Mouse (Mus musculus): ENCODE data around the gene Wrap53. TPM values are rescaled to one million over a fixed set of nuclear protein-coding genes. Genes with fewer than 3 reads are reported as not detected.

Gene Wrap53
- polyA plus RNA-seq, 1 experiment from 2014 or later, result 32.0 TPM

DNA sequence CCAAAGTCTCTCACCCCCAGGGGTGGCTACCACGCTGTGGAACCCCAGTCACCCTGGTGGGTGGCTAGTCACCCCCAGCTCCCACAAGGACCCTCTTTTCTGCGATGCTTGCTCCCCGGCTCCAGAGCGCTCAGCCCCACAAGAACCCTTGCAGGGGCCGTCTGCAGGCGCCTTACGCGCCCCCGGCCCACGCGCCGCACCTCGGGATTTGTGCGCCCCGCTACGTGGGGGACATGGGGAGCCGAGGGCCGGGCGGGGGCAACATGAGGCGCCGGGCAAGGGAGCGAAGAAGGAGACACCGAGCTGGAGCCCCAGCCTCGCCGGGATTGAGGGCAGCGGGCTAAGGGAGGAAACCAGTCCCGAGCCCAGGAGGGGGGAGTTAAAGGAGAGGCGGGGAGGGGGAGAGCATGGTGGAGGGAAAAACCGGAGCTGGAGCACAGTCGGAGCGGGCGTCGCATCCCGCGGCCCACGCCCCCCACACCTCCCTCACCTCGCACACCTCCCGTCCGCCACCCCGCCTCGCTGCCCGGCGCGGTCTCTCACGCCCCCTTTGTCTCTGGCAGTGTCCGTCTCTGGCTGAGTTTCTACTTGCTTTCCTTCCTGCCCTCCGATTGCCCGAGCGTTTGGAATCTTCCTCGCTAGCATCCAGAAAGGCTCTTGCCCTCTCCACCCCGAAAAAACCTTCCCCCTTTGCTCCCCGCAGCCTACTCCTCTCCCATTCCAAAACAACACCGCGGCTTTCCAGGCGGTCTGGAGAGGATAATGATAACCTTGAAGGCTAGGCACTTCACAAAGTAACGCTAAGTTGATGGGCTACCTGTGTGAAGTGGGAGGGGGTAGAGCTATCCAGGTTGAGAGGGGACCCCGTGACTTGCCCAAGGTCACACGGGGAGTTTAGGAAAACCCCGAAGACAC, 19.9 kb downstream of the Wrap53 start, which contains the start of gene Efnb3:
Efnb3 (minus strand) TSS at position 355 of the 915 bp plus-strand sequence.
- Histone ChIP-seq H3K9me3 (replicated peaks) (no peaks in the 10 kb centered on the region), H3K4me1 (peaks cover 80% of the 10 kb centered on the region), H3K36me3 (ENCODE audit: poor library complexity, severe bottlenecking) (peaks cover 48% of the 10 kb centered on the region), H3K9ac (peak within 1 kb of the TSS; percentile 98), H3K27ac (peak within 1 kb of the TSS; percentile 87), H3K4me2 (peak within 1 kb of the TSS; percentile 98), H3K27me3 (no peaks in the 10 kb centered on the region), H3K4me3 (peak within 1 kb of the TSS; percentile 83)
- under 1% methylated on average over 56 of the region's 59 CpGs for WGBS
- peak; percentile 68 for ATAC-seq

DNA sequence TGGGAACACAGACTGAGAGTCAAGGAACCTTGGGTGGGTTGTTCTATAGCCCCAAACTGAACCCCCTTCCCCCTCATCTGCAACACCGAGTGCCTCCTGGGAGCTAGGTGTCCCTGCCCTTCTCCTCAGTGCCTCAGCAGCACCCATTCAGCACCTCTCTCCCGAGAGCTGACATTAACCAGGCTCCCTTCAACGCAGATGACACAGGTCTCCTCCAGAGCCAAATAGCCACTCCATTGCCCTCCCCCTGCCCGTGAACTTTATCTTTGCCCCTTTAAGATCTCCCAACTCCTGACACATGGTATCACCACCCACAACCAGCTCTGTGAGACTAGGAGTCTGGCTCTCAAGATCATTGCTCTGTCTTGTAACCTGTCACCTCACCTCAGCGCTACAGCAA, 20.9 kb downstream of the Wrap53 start:
- Histone ChIP-seq H3K36me3 (ENCODE audit: poor library complexity, severe bottlenecking) (peaks cover 44% of the 10 kb centered on the region), H3K4me3 (peak overlapping the region; percentile 83), H3K4me1 (peaks cover 87% of the 10 kb centered on the region), H3K27me3 (no peaks in the 10 kb centered on the region), H3K4me2 (peak overlapping the region; percentile 98), H3K9me3 (replicated peaks) (no peaks in the 10 kb centered on the region), H3K9ac (peak overlapping the region; percentile 98), H3K27ac (peak overlapping the region; percentile 87)
- 9% methylated on average over 5 of the region's 5 CpGs for WGBS
- ATAC-seq, result no peak

DNA sequence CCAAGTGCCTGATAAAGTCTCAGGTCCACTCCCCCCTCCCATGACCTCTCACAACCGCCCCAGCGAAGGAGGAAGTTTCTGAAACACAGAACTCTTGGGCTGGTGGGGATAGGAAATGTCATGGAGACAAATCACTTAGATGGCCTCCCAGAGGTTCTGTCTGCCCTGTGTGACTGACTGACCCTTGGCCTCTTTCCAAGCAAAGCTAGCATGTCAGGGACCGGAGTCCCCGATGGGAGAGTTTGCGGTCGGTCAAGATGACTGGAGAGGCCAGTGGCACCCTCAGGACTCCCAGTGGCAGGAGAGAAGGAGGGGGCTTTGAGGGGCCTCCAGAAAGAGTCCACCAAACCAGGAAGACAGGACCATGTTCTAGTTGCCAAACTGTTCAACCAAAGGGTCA, 21.3 kb downstream of the Wrap53 start:
- H3K4me2 ChIP-seq, result peak overlapping the region; percentile 98
- peaks cover 88% of the 10 kb centered on the region for H3K4me1 ChIP-seq
- WGBS, result 52% methylated on average over 6 of the region's 6 CpGs
- no peaks in the 10 kb centered on the region for H3K9me3 ChIP-seq (replicated peaks)
- H3K27me3 ChIP-seq, result no peaks in the 10 kb centered on the region
- H3K27ac ChIP-seq, result peak overlapping the region; percentile 70
- H3K36me3 ChIP-seq (ENCODE audit: poor library complexity, severe bottlenecking), result peaks cover 42% of the 10 kb centered on the region
- peak overlapping the region; percentile 98 for H3K9ac ChIP-seq
- ATAC-seq, result no peak
- H3K4me3 ChIP-seq, result peak overlapping the region; percentile 83

DNA sequence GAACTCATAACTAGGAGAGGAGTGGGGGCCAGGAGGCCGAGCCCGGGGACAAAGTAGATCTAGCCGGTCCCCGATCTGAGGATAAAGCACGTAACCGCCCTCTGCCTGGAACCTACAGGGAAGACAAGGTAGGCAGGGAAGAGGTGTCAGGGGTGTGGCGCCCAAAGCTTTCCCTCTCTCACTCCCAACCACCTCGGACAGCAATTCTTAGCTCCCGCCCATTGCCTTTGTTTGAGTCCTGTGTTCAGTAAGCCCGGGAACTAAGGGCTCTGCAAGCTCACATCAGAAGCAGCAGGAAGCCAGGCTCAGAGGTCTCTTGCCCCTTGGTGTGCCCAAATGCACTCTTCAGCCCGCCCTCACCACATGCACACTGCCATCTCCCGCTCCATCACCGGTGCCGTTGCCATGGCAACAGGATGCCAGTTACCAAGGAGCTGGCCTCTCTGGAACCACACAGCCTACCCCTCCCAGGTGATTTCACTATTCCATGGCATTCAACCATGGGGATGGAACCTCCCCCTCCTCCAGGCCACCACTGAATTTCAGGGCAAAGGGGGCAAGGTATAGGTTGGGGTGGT, 22.6 kb downstream of the Wrap53 start:
- Histone ChIP-seq H3K9me3 (replicated peaks) (no peaks in the 10 kb centered on the region), H3K36me3 (ENCODE audit: poor library complexity, severe bottlenecking) (peaks cover 29% of the 10 kb centered on the region), H3K4me2 (peak overlapping the region; percentile 98), H3K27me3 (no peaks in the 10 kb centered on the region), H3K27ac (peak overlapping the region; percentile 70), H3K9ac (peak overlapping the region; percentile 98), H3K4me1 (peaks cover 99% of the 10 kb centered on the region), H3K4me3 (peak overlapping the region; percentile 83)
- WGBS, result 11% methylated on average over 14 of the region's 14 CpGs
- no peak for ATAC-seq

DNA sequence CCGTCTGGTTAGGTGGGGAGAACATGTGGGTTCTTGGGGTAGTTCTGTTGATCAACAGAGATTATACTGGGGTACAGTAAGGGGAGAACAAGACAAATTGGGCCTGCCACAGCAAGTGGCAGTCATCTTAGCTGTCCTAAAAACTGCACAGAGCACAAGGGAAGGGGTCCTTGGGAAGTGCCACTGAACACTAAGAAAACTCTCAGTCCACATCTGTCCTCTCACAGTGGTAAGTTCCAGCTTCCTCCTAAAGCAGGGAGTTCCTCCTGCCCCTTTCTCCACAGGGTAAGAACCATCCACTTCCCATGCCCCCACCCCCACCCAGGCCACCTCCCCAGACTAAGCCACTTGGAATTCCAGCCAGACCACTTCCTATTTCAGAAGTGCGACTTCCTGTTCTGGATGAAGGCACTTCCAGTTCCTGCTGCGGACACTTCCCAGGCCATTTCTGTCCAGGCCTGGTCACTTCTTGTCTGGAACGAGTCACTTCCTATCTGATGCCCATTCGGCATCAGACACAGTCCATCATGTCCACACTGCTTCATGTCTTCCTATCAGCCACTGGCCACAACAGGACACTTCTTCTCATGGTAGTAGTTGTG, 25.4 kb downstream of the Wrap53 start:
- H3K9me3 ChIP-seq (replicated peaks), result no peaks in the 10 kb centered on the region
- 83% methylated on average over 5 of the region's 5 CpGs for WGBS
- no peak overlapping the region for H3K9ac ChIP-seq
- no peak overlapping the region for H3K4me3 ChIP-seq
- peaks cover 19% of the 10 kb centered on the region for H3K36me3 ChIP-seq (ENCODE audit: poor library complexity, severe bottlenecking)
- H3K27me3 ChIP-seq, result no peaks in the 10 kb centered on the region
- H3K4me1 ChIP-seq, result peaks cover 84% of the 10 kb centered on the region
- no peak for ATAC-seq
- H3K4me2 ChIP-seq, result no peak overlapping the region
- H3K27ac ChIP-seq, result peak overlapping the region; percentile 70

DNA sequence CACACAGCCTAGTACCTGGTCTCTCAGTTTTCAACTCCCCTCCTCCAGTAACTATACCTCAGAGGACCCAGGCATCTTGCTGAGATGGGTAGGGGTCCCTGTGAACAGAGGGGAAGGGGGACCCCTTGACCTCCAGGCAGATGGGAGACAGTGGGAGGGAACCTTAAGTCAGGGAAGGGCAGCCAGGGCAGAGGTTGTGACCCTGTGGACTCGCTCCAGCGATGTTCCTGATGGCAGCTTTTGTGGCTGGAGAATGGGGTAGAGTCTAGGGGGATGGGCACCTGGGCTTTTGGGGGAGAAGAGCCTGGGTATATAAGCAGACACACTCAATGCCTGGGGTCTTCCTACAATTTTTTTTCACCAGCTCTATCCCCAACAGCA, 26.7 kb downstream of the Wrap53 start:
- no peaks in the 10 kb centered on the region for H3K9me3 ChIP-seq (replicated peaks)
- WGBS, result 0% methylated on average over 2 of the region's 2 CpGs
- H3K4me2 ChIP-seq, result peak overlapping the region; percentile 49
- H3K27ac ChIP-seq, result peak overlapping the region; percentile 94
- ATAC-seq, result peak; percentile 2; the same call in 1 of the 2 replicates
- H3K9ac ChIP-seq, result peak overlapping the region; percentile 52
- H3K4me3 ChIP-seq, result 0 out of 2 replicates have a peak overlapping the region, but pooled peaks have one; percentile 16
- H3K36me3 ChIP-seq (ENCODE audit: poor library complexity, severe bottlenecking), result peaks cover 19% of the 10 kb centered on the region
- peaks cover 82% of the 10 kb centered on the region for H3K4me1 ChIP-seq
- H3K27me3 ChIP-seq, result no peaks in the 10 kb centered on the region

DNA sequence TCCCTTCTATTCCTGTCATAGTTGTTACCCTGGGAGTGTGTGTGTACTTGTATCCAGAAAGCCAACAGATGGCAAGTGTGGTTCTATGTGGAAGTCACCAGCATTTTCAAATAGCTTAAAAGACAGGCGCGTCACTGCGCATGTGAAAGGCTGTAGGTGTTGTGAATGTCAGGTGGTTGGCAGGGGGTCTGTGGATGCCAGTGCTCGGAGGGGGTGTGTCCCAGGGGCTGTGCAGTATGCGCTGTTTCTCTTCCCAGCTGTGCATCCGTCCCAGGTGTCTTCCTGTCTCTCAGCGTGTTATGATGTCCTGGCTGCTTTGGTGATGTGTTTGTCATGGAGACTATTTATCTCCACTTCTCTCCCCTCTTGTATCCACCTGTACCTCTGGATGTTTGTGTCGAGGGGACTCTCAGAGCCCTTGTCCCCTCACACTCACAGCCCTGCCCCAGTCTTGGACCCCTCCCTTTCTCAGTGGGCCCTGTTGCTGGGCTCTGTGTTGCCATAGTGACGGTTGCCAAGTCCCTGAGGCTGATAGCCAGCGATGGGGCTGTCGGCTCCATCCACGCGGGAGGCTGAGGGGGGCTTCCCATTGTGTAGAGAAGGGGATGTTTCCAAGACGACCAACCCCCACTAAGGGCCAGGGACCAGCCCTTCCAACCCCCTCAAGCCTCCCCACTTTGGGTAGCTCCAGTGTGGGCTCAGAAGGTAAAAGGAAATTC, 27.3 kb downstream of the Wrap53 start:
- peak overlapping the region; percentile 52 for H3K9ac ChIP-seq
- H3K27ac ChIP-seq, result peak overlapping the region; percentile 94
- H3K4me1 ChIP-seq, result peaks cover 82% of the 10 kb centered on the region
- H3K4me3 ChIP-seq, result peak overlapping the region; percentile 16; the same call in 1 of the 2 replicates
- WGBS, result 10% methylated on average over 14 of the region's 14 CpGs
- peak; percentile 88 for ATAC-seq
- H3K4me2 ChIP-seq, result peak overlapping the region; percentile 49
- no peaks in the 10 kb centered on the region for H3K27me3 ChIP-seq
- H3K9me3 ChIP-seq (replicated peaks), result no peaks in the 10 kb centered on the region
- peaks cover 19% of the 10 kb centered on the region for H3K36me3 ChIP-seq (ENCODE audit: poor library complexity, severe bottlenecking)

DNA sequence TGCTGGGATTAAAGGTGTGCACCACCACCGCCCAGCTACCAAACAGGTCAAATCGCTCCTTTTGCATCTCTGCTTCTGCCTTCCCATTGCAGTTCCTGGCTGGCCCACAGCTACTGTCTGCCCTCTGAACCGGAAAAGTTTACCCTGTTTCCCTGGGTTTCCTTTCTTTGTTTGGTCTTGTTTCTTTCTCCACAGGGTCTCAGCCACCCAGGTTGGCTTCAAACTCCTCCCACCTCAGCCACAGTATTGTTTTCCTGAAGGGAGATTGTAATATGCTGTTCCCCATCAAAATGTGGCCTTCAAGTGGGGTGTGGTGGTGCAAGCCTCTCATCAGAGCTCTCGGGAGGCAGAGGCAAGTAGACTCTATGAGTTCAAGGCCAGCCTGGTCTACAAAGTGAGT, 28.7 kb downstream of the Wrap53 start:
- Histone ChIP-seq H3K27me3 (no peaks in the 10 kb centered on the region), H3K4me1 (peaks cover 82% of the 10 kb centered on the region), H3K27ac (peak overlapping the region; percentile 40; the same call in 1 of the 2 replicates), H3K9me3 (replicated peaks) (no peaks in the 10 kb centered on the region), H3K9ac (no peak overlapping the region), H3K4me2 (no peak overlapping the region), H3K4me3 (no peak overlapping the region), H3K36me3 (ENCODE audit: poor library complexity, severe bottlenecking) (peaks cover 19% of the 10 kb centered on the region)
- ATAC-seq, result no peak
- 51% methylated on average over 4 of the region's 4 CpGs for WGBS

DNA sequence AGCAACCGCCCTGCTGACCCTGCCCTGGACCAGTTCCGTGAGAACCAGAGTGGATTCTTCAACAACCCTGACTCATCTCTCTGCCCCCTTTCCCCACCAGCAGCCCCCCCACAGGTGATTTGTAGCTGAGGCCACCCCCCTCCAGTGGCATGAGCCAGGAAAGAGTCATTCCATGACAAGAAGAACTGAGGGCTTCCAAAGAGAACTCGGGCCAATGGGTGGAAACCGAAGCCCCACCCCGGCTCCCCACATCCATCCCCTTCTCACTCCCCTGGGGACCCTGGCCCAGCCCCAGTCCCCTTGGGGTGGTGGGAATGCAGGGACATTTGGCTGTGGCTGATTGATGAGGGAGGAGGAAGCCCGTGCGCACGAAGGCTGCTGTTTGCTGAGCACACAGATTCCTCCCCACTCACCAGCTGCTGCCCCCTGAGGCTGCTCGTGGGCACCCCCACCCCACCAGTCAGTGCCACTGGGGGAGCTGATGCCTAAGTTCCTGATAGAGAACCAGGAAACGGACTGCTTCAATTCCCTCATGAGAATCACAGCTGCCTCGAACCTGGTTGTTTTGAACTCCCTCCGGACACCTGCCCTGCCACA, 30.9 kb downstream of the Wrap53 start, which contains the start of gene Dnah2:
Dnah2 (minus strand) TSS at position 51 of the 597 bp plus-strand sequence.
- H3K9me3 ChIP-seq (replicated peaks), result no peaks in the 10 kb centered on the region
- peak within 1 kb of the TSS; percentile 87; the same call in 1 of the 2 replicates for H3K4me2 ChIP-seq
- H3K4me1 ChIP-seq, result peaks cover 79% of the 10 kb centered on the region
- H3K9ac ChIP-seq, result peak within 1 kb of the TSS; percentile 17; the same call in 1 of the 2 replicates
- WGBS, result 54% methylated on average over 12 of the region's 12 CpGs
- ATAC-seq, result no peak
- no peak within 1 kb of the TSS for H3K4me3 ChIP-seq
- H3K27ac ChIP-seq, result peak within 1 kb of the TSS; percentile 91
- H3K36me3 ChIP-seq (ENCODE audit: poor library complexity, severe bottlenecking), result 0 out of 2 replicates have a peak, but pooled peaks cover 2% of the 10 kb centered on the region
- no peaks in the 10 kb centered on the region for H3K27me3 ChIP-seq

DNA sequence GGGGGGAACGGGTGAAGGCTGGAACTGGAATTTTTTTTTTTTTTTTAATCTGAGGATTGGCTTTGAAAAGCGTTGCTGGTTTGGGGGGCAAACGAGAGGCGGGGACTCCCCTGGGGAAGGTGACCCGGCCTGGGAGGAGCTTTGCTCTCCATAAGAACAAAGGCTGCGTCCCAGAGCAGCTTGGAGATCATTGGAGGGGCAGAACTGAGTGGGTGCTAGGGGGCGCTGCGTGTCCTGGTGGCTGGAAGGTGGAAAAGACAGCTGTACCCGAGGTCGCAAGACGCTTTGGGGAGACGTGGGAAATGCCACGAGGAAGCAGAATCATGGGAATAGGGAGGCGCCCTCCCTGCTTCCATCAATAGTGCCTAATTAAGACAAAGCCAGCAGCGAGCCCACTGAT, 33.0 kb downstream of the Wrap53 start:
- Histone ChIP-seq H3K9ac (peak overlapping the region; percentile 73), H3K27me3 (no peaks in the 10 kb centered on the region), H3K9me3 (replicated peaks) (no peaks in the 10 kb centered on the region), H3K36me3 (ENCODE audit: poor library complexity, severe bottlenecking) (no peaks in the 10 kb centered on the region), H3K4me3 (peak overlapping the region; percentile 47), H3K4me1 (peaks cover 73% of the 10 kb centered on the region), H3K4me2 (peak overlapping the region; percentile 87), H3K27ac (peak overlapping the region; percentile 91)
- peak; percentile 34 for ATAC-seq
- 2% methylated on average over 15 of the region's 15 CpGs for WGBS

DNA sequence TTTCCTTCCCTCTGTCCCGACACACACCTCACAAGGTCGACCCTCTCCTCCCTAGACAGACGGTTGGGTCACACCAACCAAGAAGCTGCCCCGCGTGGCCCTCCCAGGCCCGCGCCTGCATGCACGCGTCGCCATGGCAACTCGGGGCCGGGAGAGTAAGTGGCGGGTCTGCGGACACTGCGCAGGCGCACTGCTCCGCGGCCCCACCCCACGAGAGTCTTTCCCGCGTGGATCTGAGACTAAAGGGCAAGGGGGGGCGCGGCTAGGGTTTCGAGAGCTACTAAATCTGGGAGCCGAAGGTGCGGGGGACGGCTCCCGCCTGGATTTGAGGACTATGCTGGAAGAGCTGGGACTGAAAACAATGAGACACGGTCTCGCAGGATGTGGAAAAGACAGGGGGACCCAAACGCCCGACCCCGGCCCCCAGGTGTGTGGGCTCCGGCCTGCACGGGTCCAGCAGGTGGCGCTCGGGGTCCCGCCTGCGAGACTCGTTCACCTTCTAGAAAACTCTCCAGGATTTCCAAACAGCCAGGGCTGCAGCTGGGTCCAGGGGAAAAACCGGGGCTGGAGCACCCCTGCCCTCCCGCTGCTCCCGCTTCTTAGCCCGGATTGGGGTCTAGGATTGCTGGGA, 33.5 kb downstream of the Wrap53 start:
- Histone ChIP-seq H3K9me3 (replicated peaks) (no peaks in the 10 kb centered on the region), H3K4me3 (peak overlapping the region; percentile 47), H3K9ac (peak overlapping the region; percentile 73), H3K36me3 (ENCODE audit: poor library complexity, severe bottlenecking) (no peaks in the 10 kb centered on the region), H3K4me2 (peak overlapping the region; percentile 87), H3K27me3 (no peaks in the 10 kb centered on the region), H3K27ac (peak overlapping the region; percentile 91), H3K4me1 (peaks cover 71% of the 10 kb centered on the region)
- peak; percentile 71 for ATAC-seq
- WGBS, result under 1% methylated on average over 44 of the region's 44 CpGs

Measured in forebrain, embryonic 13.5 days (tissue).